Mouse (Mus musculus) neural tube, embryonic 15.5 days (tissue): Measurements from ENCODE around the gene Cdhr3. TPM values are rescaled to one million over a fixed set of nuclear protein-coding genes. Genes with fewer than 3 reads are reported as not detected.
A peak's percentile ranks its signal among the peaks of the same experiment; 100 is the strongest.

Experiments used
- ATAC-seq: fragments of 200-750 bp; cut with Nextera tagmentation; 2 replicates; pipeline ENCODE4 v1.8.0; 2017; ENCODE audit warnings: mild to moderate bottlenecking, moderate TSS enrichment, moderate library complexity; ENCODE audit not compliant: low FRiP score
- H3K27ac ChIP-seq: fragments of 300-500 bp; sonication (generic); replicated peaks from 2 replicates; pipeline ENCODE4 v1.5.1; 2015; ENCODE audit warnings: mild to moderate bottlenecking, inconsistent platforms
- H3K27me3 ChIP-seq: fragments of 300-500 bp; sonication (generic); replicated peaks from 2 replicates; pipeline ENCODE4 v1.6.1; 2015; ENCODE audit warnings: inconsistent platforms
- H3K36me3 ChIP-seq: fragments of 300-500 bp; sonication (generic); 2 replicates; pipeline ENCODE4 v1.6.1; 2015; ENCODE audit warnings: inconsistent platforms
- H3K4me1 ChIP-seq: fragments of 300-500 bp; sonication (generic); 2 replicates; pipeline ENCODE4 v1.6.1; 2015; ENCODE audit warnings: inconsistent platforms
- H3K4me2 ChIP-seq: fragments of 300-500 bp; sonication (generic); 2 replicates; pipeline ENCODE4 v1.6.1; 2015; ENCODE audit warnings: inconsistent platforms, mild to moderate bottlenecking, moderate library complexity
- H3K4me3 ChIP-seq: fragments of 300-500 bp; sonication (generic); replicated peaks from 2 replicates; pipeline ENCODE4 v1.5.1; 2015; ENCODE audit warnings: mild to moderate bottlenecking, inconsistent platforms
- H3K9ac ChIP-seq: fragments of 300-500 bp; sonication (generic); replicated peaks from 2 replicates; pipeline ENCODE4 v1.6.1; 2015; ENCODE audit warnings: mild to moderate bottlenecking, inconsistent platforms
- H3K9me3 ChIP-seq: fragments of 300-500 bp; sonication (generic); replicated peaks from 2 replicates; pipeline ENCODE4 v1.6.1; 2016; ENCODE audit warnings: inconsistent platforms
- WGBS: fragments of 180-500 bp; shearing (Covaris S2); methylation state at CpG from one replicate; pipeline ENCODE4 v1.1.7; 2015; ENCODE audit warnings: mixed read lengths; 5-methylcytosine and 5-hydroxymethylcytosine counted together
- polyA plus RNA-seq: library from polyadenylated mRNA; unstranded; fragments of >200 nt; fragmentation: Nextera tagmentation; extraction: Ambion mirVana; gene quantifications from 2 replicates; pipeline ENCODE4 v1.2.1, GENCODE M21; 2015

Cdhr3 gene
- polyA plus RNA-seq: 0.18 and 0.32 TPM in 2 replicates

DNA sequence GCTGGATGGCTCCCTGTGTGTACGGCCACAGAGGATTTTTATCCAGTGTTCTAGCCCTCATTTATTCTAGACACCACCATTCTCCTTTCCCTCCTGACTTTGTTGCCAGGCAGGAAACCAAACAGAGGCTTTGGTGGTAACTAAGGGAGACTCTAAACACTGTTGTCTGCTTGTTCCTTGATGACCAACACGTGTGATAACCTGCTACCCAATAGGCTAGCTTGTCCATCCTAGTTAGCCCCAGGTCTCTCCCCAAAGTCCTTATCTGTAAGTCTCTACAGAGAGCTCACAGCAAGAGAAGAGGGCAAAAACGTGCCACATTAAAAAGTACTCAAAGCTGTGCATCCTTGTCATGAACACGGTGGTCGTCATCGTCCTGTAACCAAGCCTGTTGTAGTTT, at the start of gene Cdhr3:
TSS of gene Cdhr3 (minus strand) at position 101 of the 400 bp plus-strand sequence.
- Histone ChIP-seq H3K27ac (no peak within 1 kb of the TSS), H3K4me2 (no peak within 1 kb of the TSS), H3K9me3 (no peaks in the 10 kb centered on the region), H3K27me3 (no peaks in the 10 kb centered on the region), H3K4me3 (no peak within 1 kb of the TSS), H3K4me1 (no peaks in the 10 kb centered on the region), H3K36me3 (no peaks in the 10 kb centered on the region), H3K9ac (no peak within 1 kb of the TSS)
- no peak for ATAC-seq
- 62% methylated on average over 6 of the region's 6 CpGs for WGBS

- Histone ChIP-seq H3K9me3 (no peaks in the 10 kb centered on the region), H3K36me3 (no peaks in the 10 kb centered on the region), H3K4me3 (no peak overlapping the region), H3K4me2 (no peak overlapping the region), H3K27me3 (0 out of 2 replicates have a peak, but pooled peaks cover 3% of the 10 kb centered on the region), H3K4me1 (no peaks in the 10 kb centered on the region), H3K27ac (no peak overlapping the region), H3K9ac (no peak overlapping the region)
- no peak for ATAC-seq
- 86% methylated on average over 3 of the region's 3 CpGs for WGBS
These were observed 46.4 kb upstream of the Cdhr3 start for GRCm38 (mm10) chr12:33139083-33139482.

DNA sequence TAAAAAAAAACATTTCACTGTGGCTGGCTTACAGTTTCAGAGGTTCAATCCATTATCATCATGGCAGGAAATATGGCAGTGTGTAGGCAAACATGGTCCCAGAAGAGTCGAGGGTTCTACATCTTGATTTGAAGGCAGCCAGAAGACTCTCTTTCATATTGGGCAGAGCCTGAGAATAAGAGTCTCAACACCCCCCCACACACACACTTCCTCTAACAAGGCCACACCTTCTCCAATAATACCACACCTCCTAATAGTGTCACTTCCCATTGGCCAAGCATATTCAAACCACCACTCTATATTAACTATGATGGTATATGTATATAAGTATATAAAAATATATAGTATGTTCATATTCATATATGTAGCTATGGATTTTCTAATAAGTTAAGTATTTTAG, 45.2 kb upstream of the Cdhr3 start:
- Histone ChIP-seq H3K4me1 (no peaks in the 10 kb centered on the region), H3K27me3 (0 out of 2 replicates have a peak, but pooled peaks cover 3% of the 10 kb centered on the region), H3K9ac (no peak overlapping the region), H3K9me3 (no peaks in the 10 kb centered on the region), H3K36me3 (no peaks in the 10 kb centered on the region), H3K4me3 (no peak overlapping the region), H3K4me2 (no peak overlapping the region), H3K27ac (no peak overlapping the region)
- ATAC-seq: no peak
- WGBS: 97% methylated on average over 1 of the region's 1 CpGs

GRCm38 (mm10) chr12:33131796-33132195, 39.1 kb upstream of the Cdhr3 start:
- Histone ChIP-seq H3K4me3 (no peak overlapping the region), H3K4me1 (peaks cover 14% of the 10 kb centered on the region), H3K27ac (no peak overlapping the region), H3K36me3 (no peaks in the 10 kb centered on the region), H3K27me3 (no peaks in the 10 kb centered on the region), H3K9me3 (no peaks in the 10 kb centered on the region), H3K4me2 (no peak overlapping the region), H3K9ac (no peak overlapping the region)
- no peak for ATAC-seq
- WGBS: 77% methylated on average over 7 of the region's 7 CpGs

DNA sequence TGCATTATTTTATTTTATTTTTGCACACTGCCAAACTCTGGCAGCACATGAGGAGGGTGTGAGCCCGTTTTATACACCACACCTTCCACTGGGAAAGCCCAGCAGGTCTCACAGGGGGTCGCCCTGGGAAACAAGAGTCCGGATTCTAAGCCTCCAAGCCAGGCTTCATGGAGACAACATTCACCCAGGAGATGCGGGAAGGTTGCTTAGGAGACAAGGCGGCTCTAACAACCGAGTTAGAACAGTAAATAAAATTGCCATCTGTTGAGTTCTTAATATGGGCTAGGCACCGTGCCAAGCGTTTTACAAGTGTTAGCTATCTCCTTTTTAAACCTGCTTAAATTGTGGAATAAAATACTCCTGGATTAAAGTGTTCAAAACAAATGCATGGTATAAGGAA, 37.7 kb upstream of the Cdhr3 start:
- Histone ChIP-seq H3K9me3 (no peaks in the 10 kb centered on the region), H3K4me3 (no peak overlapping the region), H3K27ac (no peak overlapping the region; the same call in 1 of the 2 replicates), H3K4me1 (peaks cover 14% of the 10 kb centered on the region), H3K9ac (no peak overlapping the region), H3K27me3 (no peaks in the 10 kb centered on the region), H3K4me2 (no peak overlapping the region), H3K36me3 (no peaks in the 10 kb centered on the region)
- WGBS: 33% methylated on average over 8 of the region's 8 CpGs
- ATAC-seq: peak; percentile 54; the same call in 1 of the 2 replicates

GRCm38 (mm10) chr12:33129410-33129809, 36.7 kb upstream of the Cdhr3 start:
- H3K27me3 ChIP-seq: no peaks in the 10 kb centered on the region
- no peak for ATAC-seq
- 21% methylated on average over 4 of the region's 4 CpGs for WGBS

GRCm38 (mm10) chr12:33128702-33129101, 36.0 kb upstream of the Cdhr3 start:
- Histone ChIP-seq H3K9me3 (no peaks in the 10 kb centered on the region), H3K27ac (no peak overlapping the region), H3K4me3 (no peak overlapping the region), H3K4me2 (no peak overlapping the region), H3K36me3 (no peaks in the 10 kb centered on the region), H3K4me1 (peaks cover 14% of the 10 kb centered on the region), H3K9ac (no peak overlapping the region), H3K27me3 (no peaks in the 10 kb centered on the region)
- 54% methylated on average over 7 of the region's 7 CpGs for WGBS
- no peak for ATAC-seq

More at GRCm38 (mm10) chr12:33129410-33129809, 36.7 kb upstream of the Cdhr3 start:
- H3K9ac ChIP-seq: no peak overlapping the region
- H3K27ac ChIP-seq: no peak overlapping the region
- H3K36me3 ChIP-seq: no peaks in the 10 kb centered on the region
- H3K9me3 ChIP-seq: no peaks in the 10 kb centered on the region
- H3K4me1 ChIP-seq: peaks cover 14% of the 10 kb centered on the region
- no peak overlapping the region for H3K4me2 ChIP-seq
- no peak overlapping the region for H3K4me3 ChIP-seq

DNA sequence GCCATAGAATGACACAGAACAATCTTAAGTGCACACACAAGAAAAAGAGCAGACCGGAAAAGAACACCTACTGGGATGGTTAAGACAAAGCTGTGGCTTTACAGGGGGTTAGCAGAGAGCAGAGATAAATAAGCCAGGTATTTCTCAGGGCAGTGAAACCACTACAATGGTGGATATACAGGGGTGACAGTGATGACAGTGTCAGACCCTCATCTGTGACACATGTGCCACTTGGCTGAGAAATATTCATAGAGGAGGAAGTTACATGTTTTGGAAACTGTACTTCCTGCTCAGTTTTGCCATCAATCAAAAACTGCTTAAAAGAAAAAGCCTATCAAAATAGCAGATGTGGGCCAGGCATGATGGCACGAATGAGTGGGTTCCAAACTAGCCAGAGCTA, 35.4 kb upstream of the Cdhr3 start:
- ATAC-seq: no peak
- WGBS: 95% methylated on average over 2 of the region's 2 CpGs
- Histone ChIP-seq H3K27ac (no peak overlapping the region), H3K9me3 (no peaks in the 10 kb centered on the region), H3K4me2 (no peak overlapping the region), H3K4me1 (peaks cover 14% of the 10 kb centered on the region), H3K27me3 (no peaks in the 10 kb centered on the region), H3K36me3 (no peaks in the 10 kb centered on the region), H3K9ac (no peak overlapping the region), H3K4me3 (no peak overlapping the region)

DNA sequence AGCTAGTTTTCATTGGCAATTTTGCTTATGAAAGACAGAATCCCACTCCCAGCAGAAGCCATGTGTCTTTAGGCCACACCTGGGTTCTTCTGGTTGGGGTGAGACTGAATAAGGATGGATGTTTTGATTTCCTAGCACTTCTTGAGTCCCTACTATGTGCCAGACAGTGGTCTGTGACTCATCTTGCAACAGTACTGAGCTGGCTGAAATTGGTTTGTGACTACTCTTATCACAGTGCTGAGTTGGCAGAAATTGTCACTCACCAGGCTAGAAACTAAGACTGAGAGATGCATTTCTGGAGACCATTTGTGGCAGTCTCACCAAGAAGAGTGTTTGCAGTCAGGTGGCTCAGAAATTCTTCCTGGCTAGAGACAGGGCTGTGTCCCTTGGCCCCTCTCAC, 33.6 kb upstream of the Cdhr3 start:
- H3K27ac ChIP-seq: no peak overlapping the region
- H3K4me2 ChIP-seq: no peak overlapping the region
- no peaks in the 10 kb centered on the region for H3K36me3 ChIP-seq
- H3K9ac ChIP-seq: no peak overlapping the region
- peaks cover 14% of the 10 kb centered on the region for H3K4me1 ChIP-seq
- H3K9me3 ChIP-seq: no peaks in the 10 kb centered on the region
- no peak for ATAC-seq
- H3K27me3 ChIP-seq: no peaks in the 10 kb centered on the region
- no peak overlapping the region for H3K4me3 ChIP-seq

DNA sequence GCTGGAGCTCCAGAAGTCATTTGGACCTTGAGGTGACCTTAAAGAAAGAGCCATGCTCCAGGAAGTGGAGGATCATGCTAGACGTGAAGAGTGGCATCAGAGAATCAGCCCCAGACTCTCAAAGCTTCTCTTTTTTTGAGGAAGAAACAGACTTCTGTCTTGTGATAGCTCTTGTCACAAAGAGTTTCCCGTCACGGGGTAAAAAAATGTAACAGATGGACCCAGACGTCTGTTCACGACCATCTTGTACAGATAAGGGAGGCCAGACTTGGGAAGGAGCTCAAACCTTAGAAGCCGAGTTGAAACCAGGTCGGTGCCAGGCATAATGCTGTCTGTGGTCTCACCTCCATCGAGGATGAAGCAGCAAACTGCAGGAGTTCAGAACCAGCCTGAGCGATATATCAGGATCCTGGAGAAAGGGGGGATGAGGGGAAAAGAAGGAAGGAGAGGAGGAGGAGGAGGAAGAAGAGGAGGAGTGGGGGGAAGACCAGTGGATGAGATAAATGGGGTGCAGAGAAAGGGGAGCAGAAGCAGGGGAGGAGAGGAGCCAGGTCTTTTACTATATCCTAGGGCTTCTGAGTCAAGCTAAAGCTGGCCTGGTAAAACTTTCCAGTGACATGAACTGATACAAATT, 33.0 kb upstream of the Cdhr3 start:
- Histone ChIP-seq H3K36me3 (no peaks in the 10 kb centered on the region), H3K27ac (no peak overlapping the region), H3K4me1 (peaks cover 14% of the 10 kb centered on the region), H3K9me3 (no peaks in the 10 kb centered on the region), H3K27me3 (no peaks in the 10 kb centered on the region), H3K4me2 (no peak overlapping the region), H3K9ac (no peak overlapping the region), H3K4me3 (no peak overlapping the region)
- no peak for ATAC-seq
- 84% methylated on average over 9 of the region's 9 CpGs for WGBS

DNA sequence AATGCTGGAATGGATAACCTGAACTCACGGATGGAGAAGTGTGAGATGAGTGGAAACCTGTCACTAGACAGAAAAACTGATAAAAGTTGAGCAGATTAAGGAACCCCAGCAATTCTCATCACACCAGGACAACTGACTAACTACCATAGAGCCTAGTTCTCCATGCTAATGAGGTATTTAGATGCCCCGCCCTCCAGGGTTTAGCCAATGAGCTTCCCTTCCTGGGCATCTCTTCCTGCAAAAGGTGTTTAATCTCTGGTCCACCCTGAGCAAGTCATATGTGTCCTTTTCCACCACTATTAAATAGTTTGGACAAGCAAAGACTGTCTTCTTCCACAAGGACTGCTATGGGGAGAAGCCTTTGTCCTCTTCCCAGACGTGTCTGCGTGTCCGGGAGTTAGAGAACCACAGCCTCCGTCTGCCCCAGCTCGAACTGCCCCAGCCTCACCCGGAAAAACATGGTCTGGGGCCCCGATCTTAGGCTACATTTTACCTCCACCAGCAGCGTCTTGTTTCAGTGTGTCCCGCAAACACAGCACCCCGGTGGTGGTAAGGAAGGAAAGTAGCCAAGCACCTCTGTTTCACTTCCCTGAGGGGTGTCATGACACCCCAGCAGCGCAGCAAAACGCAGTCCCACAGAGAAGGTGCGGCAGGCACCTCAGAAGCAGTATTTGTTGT, 26.1 kb upstream of the Cdhr3 start:
- Histone ChIP-seq H3K9ac (no peak overlapping the region), H3K9me3 (no peaks in the 10 kb centered on the region), H3K4me2 (no peak overlapping the region), H3K36me3 (no peaks in the 10 kb centered on the region), H3K4me3 (no peak overlapping the region), H3K27ac (no peak overlapping the region), H3K4me1 (no peaks in the 10 kb centered on the region), H3K27me3 (no peaks in the 10 kb centered on the region)
- ATAC-seq: no peak
- 46% methylated on average over 15 of the region's 15 CpGs for WGBS

GRCm38 (mm10) chr12:33110894-33111471, 18.3 kb upstream of the Cdhr3 start:
- Histone ChIP-seq H3K4me3 (no peak overlapping the region), H3K9me3 (no peaks in the 10 kb centered on the region), H3K36me3 (no peaks in the 10 kb centered on the region), H3K4me2 (peak overlapping the region; percentile 2; the same call in 1 of the 2 replicates), H3K27me3 (no peaks in the 10 kb centered on the region), H3K4me1 (peaks cover 17% of the 10 kb centered on the region), H3K27ac (peak overlapping the region; percentile 63), H3K9ac (no peak overlapping the region)
- 19% methylated on average over 14 of the region's 14 CpGs for WGBS
- ATAC-seq: peak; percentile 49; the same call in 1 of the 2 replicates
